Mouse (Mus musculus) limb, embryonic 15.5 days (tissue): ENCODE results near the gene Arl8b. TPM values are rescaled to one million over a fixed set of nuclear protein-coding genes. Genes with fewer than 3 reads are reported as not detected.

Source experiments
- ATAC-seq: fragments of 200-750 bp; cut with Nextera tagmentation; 2 replicates; pipeline ENCODE4 v1.8.0; 2017; ENCODE audit warnings: low read depth, moderate TSS enrichment; ENCODE audit not compliant: insufficient number of reproducible peaks, low FRiP score, low TSS enrichment
- H3K27ac ChIP-seq: fragments of 300-500 bp; sonication (generic); 2 replicates; pipeline ENCODE4 v1.5.1; 2015; ENCODE audit warnings: moderate library complexity, mild to moderate bottlenecking, inconsistent platforms
- H3K27me3 ChIP-seq: fragments of 300-500 bp; sonication (generic); 2 replicates; pipeline ENCODE4 v1.6.1; 2015; ENCODE audit warnings: inconsistent platforms
- H3K36me3 ChIP-seq: fragments of 300-500 bp; sonication (generic); 2 replicates; pipeline ENCODE4 v1.6.1; 2015; ENCODE audit warnings: inconsistent platforms
- H3K4me1 ChIP-seq: fragments of 300-500 bp; sonication (generic); 2 replicates; pipeline ENCODE4 v1.6.1; 2015; ENCODE audit warnings: inconsistent platforms
- H3K4me2 ChIP-seq: fragments of 300-500 bp; sonication (generic); 2 replicates; pipeline ENCODE4 v1.6.1; 2015; ENCODE audit warnings: mild to moderate bottlenecking, inconsistent platforms
- H3K4me3 ChIP-seq: fragments of 300-500 bp; sonication (generic); 2 replicates; pipeline ENCODE4 v1.5.1; 2015; ENCODE audit warnings: mild to moderate bottlenecking, inconsistent platforms
- H3K9ac ChIP-seq: fragments of 300-500 bp; sonication (generic); 2 replicates; pipeline ENCODE4 v1.6.1; 2015; ENCODE audit warnings: inconsistent platforms
- H3K9me3 ChIP-seq: fragments of 300-500 bp; sonication (generic); 2 replicates; pipeline ENCODE4 v1.6.1; 2016; ENCODE audit warnings: inconsistent platforms
- WGBS: fragments of 180-500 bp; shearing (Covaris S2); methylation state at CpG from one replicate; pipeline ENCODE4 v1.1.7; 2015; 5-methylcytosine and 5-hydroxymethylcytosine counted together
- polyA plus RNA-seq: library from polyadenylated mRNA; unstranded; fragments of >200 nt; fragmentation: Nextera tagmentation; extraction: Ambion mirVana; gene quantifications from 2 replicates; pipeline ENCODE4 v1.2.1, GENCODE M21; 2015

Gene Arl8b
- polyA plus RNA-seq, result 79.3 and 85.7 TPM in 2 replicates

DNA sequence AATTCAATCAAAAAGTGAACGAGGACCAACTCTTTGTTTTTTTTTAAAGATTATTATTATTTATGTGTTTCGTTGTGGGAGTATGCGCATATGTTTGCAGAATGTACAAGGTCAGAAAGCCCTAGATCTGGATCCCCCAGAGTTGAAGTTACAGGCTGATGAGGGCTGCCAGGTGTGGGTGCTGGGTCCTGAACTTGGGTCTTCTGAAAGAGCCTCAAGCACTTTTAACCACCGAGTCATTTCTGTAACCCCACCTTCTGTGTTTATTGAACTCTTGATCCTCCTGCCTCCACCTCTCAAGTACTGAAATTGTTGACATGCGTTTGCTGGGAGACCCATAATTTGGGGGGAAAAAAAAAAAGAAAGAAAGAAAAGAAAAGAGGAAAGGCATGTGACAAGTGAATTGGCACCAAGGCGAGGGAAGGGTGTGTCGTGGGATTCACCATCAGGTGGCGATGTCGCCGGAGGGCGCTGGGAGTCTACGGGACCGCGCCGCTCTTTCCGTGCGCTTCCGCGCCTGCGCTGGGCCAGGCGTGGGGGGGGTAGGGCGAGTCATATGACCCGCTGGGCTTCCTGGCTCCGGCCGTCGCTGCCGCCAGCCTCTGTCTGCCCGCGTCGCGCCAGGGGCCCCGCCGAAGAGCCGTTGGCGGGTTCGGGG lies at the start of gene Arl8b:
Gene Arl8b, plus strand, starts transcription at position 574 of the 658 bp plus-strand sequence.
- H3K36me3 ChIP-seq, result no peaks in the 10 kb centered on the region
- WGBS, result 9% methylated on average over 36 of the region's 36 CpGs
- no peaks in the 10 kb centered on the region for H3K27me3 ChIP-seq
- peak; percentile 90 for ATAC-seq
- H3K4me3 ChIP-seq, result peak within 1 kb of the TSS; percentile 100
- H3K9ac ChIP-seq, result peak within 1 kb of the TSS; percentile 99
- peak within 1 kb of the TSS; percentile 76 for H3K4me2 ChIP-seq
- H3K9me3 ChIP-seq, result no peaks in the 10 kb centered on the region
- peaks cover 18% of the 10 kb centered on the region for H3K4me1 ChIP-seq
- H3K27ac ChIP-seq, result peak within 1 kb of the TSS; percentile 83

- 0 out of 2 replicates have a peak, but pooled peaks cover 3% of the 10 kb centered on the region for H3K27me3 ChIP-seq
- H3K9me3 ChIP-seq, result no peaks in the 10 kb centered on the region
- no peak overlapping the region for H3K4me3 ChIP-seq
- H3K4me1 ChIP-seq, result peaks cover 10% of the 10 kb centered on the region; the same call in 1 of the 2 replicates
- no peak overlapping the region for H3K9ac ChIP-seq
- ATAC-seq, result no peak
- H3K27ac ChIP-seq, result no peak overlapping the region
- no peaks in the 10 kb centered on the region for H3K36me3 ChIP-seq
- WGBS, result 49% methylated on average over 9 of the region's 9 CpGs
- H3K4me2 ChIP-seq, result no peak overlapping the region
These were observed 46.8 kb upstream of the Arl8b start for GRCm38 (mm10) chr6:108735910-108736750.

DNA sequence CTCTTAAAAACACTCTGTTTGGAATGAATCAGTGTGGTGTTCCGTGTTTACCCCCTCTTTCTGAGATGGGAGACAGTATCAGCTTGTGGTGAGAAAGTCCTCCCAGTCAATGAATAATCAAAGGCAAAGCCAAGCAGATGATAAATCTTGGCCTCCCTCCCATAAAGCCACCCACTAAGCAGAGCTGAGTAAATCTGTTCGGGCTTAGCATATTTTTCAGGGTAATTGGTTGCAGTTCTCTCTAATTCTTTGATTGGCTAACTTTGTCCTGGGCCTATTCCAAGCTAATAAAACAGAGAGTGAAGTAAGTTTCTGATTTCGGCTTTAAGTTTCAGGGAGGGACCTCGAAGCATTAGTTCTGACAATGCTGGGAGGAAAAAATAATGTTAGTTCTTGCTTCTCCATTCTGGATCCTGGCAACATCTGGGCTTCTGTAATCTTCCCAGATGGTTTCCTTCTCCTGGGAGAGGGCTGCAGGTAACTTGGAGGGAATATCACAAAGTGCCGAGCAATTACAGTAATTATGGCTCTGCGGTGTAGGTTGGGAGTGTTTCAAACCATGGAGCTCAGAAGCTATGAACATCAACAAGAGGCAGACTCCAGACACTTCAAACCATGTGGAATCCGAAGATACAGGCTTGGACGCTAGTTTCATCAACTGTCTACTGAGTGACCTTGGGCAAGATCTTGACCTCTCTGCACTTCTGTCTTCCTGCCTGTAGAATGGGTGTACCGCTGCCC lies 44.3 kb upstream of the Arl8b start:
- ATAC-seq, result no peak
- 36% methylated on average over 9 of the region's 9 CpGs for WGBS

GRCm38 (mm10) chr6:108740579-108740978 lies 42.3 kb upstream of the Arl8b start:
- no peak overlapping the region for H3K27ac ChIP-seq
- peaks cover 10% of the 10 kb centered on the region; the same call in 1 of the 2 replicates for H3K4me1 ChIP-seq
- no peak overlapping the region for H3K4me2 ChIP-seq
- H3K9me3 ChIP-seq, result no peaks in the 10 kb centered on the region
- WGBS, result 81% methylated on average over 4 of the region's 4 CpGs
- 0 out of 2 replicates have a peak, but pooled peaks cover 3% of the 10 kb centered on the region for H3K27me3 ChIP-seq
- ATAC-seq, result no peak
- H3K36me3 ChIP-seq, result no peaks in the 10 kb centered on the region
- H3K4me3 ChIP-seq, result no peak overlapping the region
- H3K9ac ChIP-seq, result no peak overlapping the region

More for the DNA sequence above, 44.3 kb upstream of the Arl8b start:
- Histone ChIP-seq H3K9ac (no peak overlapping the region), H3K27me3 (0 out of 2 replicates have a peak, but pooled peaks cover 3% of the 10 kb centered on the region), H3K9me3 (no peaks in the 10 kb centered on the region), H3K4me2 (no peak overlapping the region), H3K36me3 (no peaks in the 10 kb centered on the region), H3K27ac (peak overlapping the region; percentile 60; the same call in 1 of the 2 replicates), H3K4me1 (peaks cover 10% of the 10 kb centered on the region; the same call in 1 of the 2 replicates), H3K4me3 (no peak overlapping the region)

DNA sequence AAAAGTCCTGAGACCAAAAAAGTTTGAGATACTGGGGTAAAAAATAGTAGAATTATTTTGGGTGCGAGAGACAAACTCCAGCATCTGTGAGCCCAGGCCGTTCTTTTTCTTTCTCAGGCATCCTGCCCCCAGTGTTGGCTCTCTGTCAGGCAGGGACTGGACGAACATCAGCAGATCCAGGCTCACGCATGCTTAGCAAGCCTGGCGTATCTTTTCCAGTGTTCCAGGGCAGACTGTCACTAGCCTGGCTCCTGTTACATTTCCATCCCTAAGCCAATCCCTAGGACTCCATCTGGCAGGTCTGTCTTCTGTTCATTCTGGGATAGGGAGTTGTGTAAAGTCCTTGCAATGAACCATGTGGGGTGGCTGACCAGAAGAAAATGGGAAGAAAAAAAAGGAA lies 39.2 kb upstream of the Arl8b start:
- H3K4me1 ChIP-seq, result 0 out of 2 replicates have a peak, but pooled peaks cover 5% of the 10 kb centered on the region
- H3K9me3 ChIP-seq, result no peaks in the 10 kb centered on the region
- H3K27ac ChIP-seq, result no peak overlapping the region
- ATAC-seq, result no peak
- H3K27me3 ChIP-seq, result no peaks in the 10 kb centered on the region
- no peaks in the 10 kb centered on the region for H3K36me3 ChIP-seq
- no peak overlapping the region for H3K4me2 ChIP-seq
- H3K9ac ChIP-seq, result no peak overlapping the region
- WGBS, result 87% methylated on average over 5 of the region's 5 CpGs
- H3K4me3 ChIP-seq, result no peak overlapping the region

DNA sequence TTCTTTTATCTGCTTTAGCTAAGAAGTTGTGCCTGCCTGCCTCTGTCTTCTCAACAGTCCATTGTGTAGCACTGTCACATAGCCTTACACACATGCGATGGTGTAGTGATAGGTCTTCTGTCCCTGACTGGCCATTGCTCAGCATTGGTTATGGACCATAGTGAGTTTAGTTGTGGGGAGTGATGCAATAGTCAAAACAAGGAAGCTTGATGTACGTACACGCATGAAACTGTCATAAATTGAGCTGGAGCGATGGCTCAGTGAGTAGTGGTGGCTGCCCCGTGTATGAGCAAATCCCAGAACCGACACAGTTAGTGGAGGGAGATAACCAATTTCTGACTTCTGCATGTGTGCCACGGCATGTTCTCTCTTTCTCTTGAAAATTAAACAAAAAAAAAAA lies 31.6 kb upstream of the Arl8b start:
- Histone ChIP-seq H3K9me3 (no peaks in the 10 kb centered on the region), H3K4me3 (no peak overlapping the region), H3K36me3 (no peaks in the 10 kb centered on the region), H3K27ac (no peak overlapping the region), H3K27me3 (no peaks in the 10 kb centered on the region), H3K4me2 (no peak overlapping the region), H3K9ac (no peak overlapping the region), H3K4me1 (no peaks in the 10 kb centered on the region)
- ATAC-seq, result no peak
- WGBS, result 87% methylated on average over 7 of the region's 7 CpGs

DNA sequence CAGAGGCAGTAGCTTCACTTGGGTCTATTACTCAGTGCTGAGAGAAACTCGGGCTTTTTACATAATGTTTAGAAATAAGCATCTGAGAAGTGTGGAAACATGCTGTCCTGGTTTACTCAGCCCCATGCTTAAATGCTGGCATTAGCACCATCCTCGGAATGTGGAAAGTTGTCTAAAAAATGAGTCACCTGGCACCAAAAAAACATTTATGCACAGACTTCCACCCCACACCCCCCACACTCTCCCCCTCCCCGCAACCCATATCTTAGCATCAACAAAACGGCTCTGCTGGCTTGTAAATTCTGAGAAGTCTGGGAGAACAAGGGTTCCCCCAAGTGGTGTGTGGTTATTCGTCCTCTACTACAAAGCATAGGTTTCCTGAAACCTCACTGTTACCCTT lies 30.5 kb upstream of the Arl8b start:
- Histone ChIP-seq H3K9me3 (no peaks in the 10 kb centered on the region), H3K4me2 (no peak overlapping the region), H3K4me3 (no peak overlapping the region), H3K4me1 (no peaks in the 10 kb centered on the region), H3K27me3 (no peaks in the 10 kb centered on the region), H3K36me3 (no peaks in the 10 kb centered on the region), H3K27ac (no peak overlapping the region), H3K9ac (no peak overlapping the region)
- ATAC-seq, result no peak
- 36% methylated on average over 5 of the region's 5 CpGs for WGBS

DNA sequence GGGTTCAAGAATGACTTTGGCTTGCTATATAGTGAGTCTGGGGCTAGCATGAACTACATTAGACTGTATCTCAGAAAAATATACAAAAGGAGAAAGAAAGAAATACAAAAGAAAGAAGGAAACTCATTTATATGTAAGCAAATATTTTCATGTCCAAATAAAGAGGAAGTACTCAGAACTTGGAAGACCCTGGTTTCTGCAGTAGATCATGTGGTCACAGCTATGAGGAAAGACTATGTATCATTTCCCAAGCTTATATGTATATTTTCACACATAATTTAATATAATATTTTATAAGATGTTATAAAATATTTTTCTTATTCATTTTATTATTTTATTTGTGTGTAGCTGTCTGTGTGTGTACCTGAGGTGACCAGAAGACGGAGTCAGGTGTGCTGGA lies 29.4 kb upstream of the Arl8b start:
- Histone ChIP-seq H3K4me1 (no peaks in the 10 kb centered on the region), H3K9ac (no peak overlapping the region), H3K9me3 (no peaks in the 10 kb centered on the region), H3K4me2 (no peak overlapping the region), H3K36me3 (no peaks in the 10 kb centered on the region), H3K27me3 (no peaks in the 10 kb centered on the region), H3K27ac (no peak overlapping the region), H3K4me3 (no peak overlapping the region)
- WGBS, result 80% methylated on average over 1 of the region's 1 CpGs
- no peak for ATAC-seq

GRCm38 (mm10) chr6:108754376-108754775 lies 28.5 kb upstream of the Arl8b start:
- Histone ChIP-seq H3K9ac (no peak overlapping the region), H3K4me2 (no peak overlapping the region), H3K36me3 (no peaks in the 10 kb centered on the region), H3K27ac (no peak overlapping the region), H3K27me3 (no peaks in the 10 kb centered on the region), H3K9me3 (no peaks in the 10 kb centered on the region), H3K4me1 (no peaks in the 10 kb centered on the region), H3K4me3 (no peak overlapping the region)
- ATAC-seq, result no peak
- 57% methylated on average over 1 of the region's 1 CpGs for WGBS

DNA sequence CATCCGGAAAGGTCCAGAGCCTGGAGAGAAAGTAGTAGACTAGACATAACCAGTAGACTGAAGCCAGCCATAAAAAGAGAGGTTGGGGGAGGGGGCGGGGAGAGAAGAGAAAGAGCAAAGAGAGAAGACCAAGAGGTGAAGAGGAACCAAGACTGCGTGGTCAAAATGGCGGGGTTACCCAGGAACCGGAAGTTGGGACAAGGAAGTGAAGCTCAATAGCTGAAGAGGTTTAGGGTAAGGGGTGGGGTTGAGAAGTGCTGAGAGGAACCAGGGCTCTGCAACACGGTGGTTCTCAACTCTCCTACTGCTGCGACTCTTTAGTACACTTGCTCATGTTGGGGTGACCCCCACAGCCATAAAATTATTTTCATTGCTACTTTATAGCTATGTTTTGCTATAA lies 27.0 kb upstream of the Arl8b start:
- Histone ChIP-seq H3K9me3 (no peaks in the 10 kb centered on the region), H3K27ac (no peak overlapping the region), H3K4me2 (no peak overlapping the region), H3K36me3 (no peaks in the 10 kb centered on the region), H3K27me3 (no peaks in the 10 kb centered on the region), H3K9ac (no peak overlapping the region), H3K4me3 (no peak overlapping the region), H3K4me1 (no peaks in the 10 kb centered on the region)
- ATAC-seq, result no peak
- 88% methylated on average over 7 of the region's 7 CpGs for WGBS

GRCm38 (mm10) chr6:108758997-108759697 lies 23.8 kb upstream of the Arl8b start:
- Histone ChIP-seq H3K4me1 (no peaks in the 10 kb centered on the region), H3K27ac (no peak overlapping the region), H3K9ac (no peak overlapping the region), H3K36me3 (no peaks in the 10 kb centered on the region), H3K4me2 (no peak overlapping the region), H3K4me3 (no peak overlapping the region), H3K27me3 (no peaks in the 10 kb centered on the region), H3K9me3 (no peaks in the 10 kb centered on the region)
- ATAC-seq, result no peak
- WGBS, result 66% methylated on average over 10 of the region's 10 CpGs
